Mouse (Mus musculus) stomach, embryonic 15.5 days (tissue): ENCODE data around the gene Dolpp1. TPM values are rescaled to one million over a fixed set of nuclear protein-coding genes. Genes with fewer than 3 reads are reported as not detected.

ENCODE experiments used
- ATAC-seq: fragments of 200-750 bp; cut with Nextera tagmentation; 2 replicates; pipeline ENCODE4 v1.8.0; 2017; ENCODE audit warnings: low read depth, moderate number of reproducible peaks, moderate TSS enrichment; ENCODE audit not compliant: insufficient read depth, low FRiP score
- H3K27ac ChIP-seq: fragments of 300-500 bp; sonication (generic); 2 replicates; pipeline ENCODE4 v1.5.1; 2015; ENCODE audit warnings: mild to moderate bottlenecking, inconsistent platforms
- H3K27me3 ChIP-seq: fragments of 300-500 bp; sonication (generic); replicated peaks from 2 replicates; pipeline ENCODE4 v1.6.1; 2015; ENCODE audit warnings: inconsistent platforms
- H3K36me3 ChIP-seq: fragments of 300-500 bp; sonication (generic); 2 replicates; pipeline ENCODE4 v1.6.1; 2015; ENCODE audit warnings: inconsistent platforms
- H3K4me1 ChIP-seq: fragments of 300-500 bp; sonication (generic); 2 replicates; pipeline ENCODE4 v1.6.1; 2015; ENCODE audit warnings: inconsistent platforms
- H3K4me2 ChIP-seq: fragments of 300-500 bp; sonication (generic); 2 replicates; pipeline ENCODE4 v1.6.1; 2015; ENCODE audit warnings: mild to moderate bottlenecking, inconsistent platforms
- H3K4me3 ChIP-seq: fragments of 300-500 bp; sonication (generic); replicated peaks from 2 replicates; pipeline ENCODE4 v1.5.1; 2015; ENCODE audit warnings: inconsistent platforms
- H3K9ac ChIP-seq: fragments of 300-500 bp; sonication (generic); 2 replicates; pipeline ENCODE4 v1.6.1; 2015; ENCODE audit warnings: inconsistent platforms
- H3K9me3 ChIP-seq: fragments of 300-500 bp; sonication (generic); 2 replicates; pipeline ENCODE4 v1.6.1; 2016; ENCODE audit warnings: inconsistent platforms
- WGBS: fragments of 180-500 bp; shearing (Covaris S2); methylation state at CpG from one replicate; pipeline ENCODE4 v1.1.7; 2015; 5-methylcytosine and 5-hydroxymethylcytosine counted together
- polyA plus RNA-seq: library from polyadenylated mRNA; unstranded; fragments of >200 nt; fragmentation: Nextera tagmentation; extraction: Ambion mirVana; gene quantifications from 2 replicates; pipeline ENCODE4 v1.2.1, GENCODE M21; 2015

Dolpp1 gene
- polyA plus RNA-seq, 1 experiment from 2014 or later: 45.5 TPM

GRCm38 (mm10) chr2:30380564-30381376 lies 11.3 kb upstream of the Dolpp1 start:
- H3K4me1 ChIP-seq: no peaks in the 10 kb centered on the region
- no peak overlapping the region for H3K9ac ChIP-seq
- H3K9me3 ChIP-seq: no peaks in the 10 kb centered on the region
- 87% methylated on average over 10 of the region's 10 CpGs for WGBS
- no peak overlapping the region for H3K27ac ChIP-seq
- no peak for ATAC-seq
- H3K36me3 ChIP-seq: peaks cover 57% of the 10 kb centered on the region
- H3K4me2 ChIP-seq: no peak overlapping the region
- H3K4me3 ChIP-seq: no peak overlapping the region
- no peaks in the 10 kb centered on the region for H3K27me3 ChIP-seq

GRCm38 (mm10) chr2:30381377-30381725 lies 10.7 kb upstream of the Dolpp1 start:
- Histone ChIP-seq H3K27ac (no peak overlapping the region), H3K4me2 (no peak overlapping the region), H3K36me3 (peaks cover 55% of the 10 kb centered on the region), H3K4me1 (no peaks in the 10 kb centered on the region), H3K4me3 (no peak overlapping the region), H3K9me3 (no peaks in the 10 kb centered on the region), H3K27me3 (no peaks in the 10 kb centered on the region), H3K9ac (no peak overlapping the region)
- WGBS: 95% methylated on average over 4 of the region's 4 CpGs
- no peak for ATAC-seq

GRCm38 (mm10) chr2:30384814-30385213 lies 7.2 kb upstream of the Dolpp1 start:
- Histone ChIP-seq H3K4me3 (no peak overlapping the region), H3K27me3 (no peaks in the 10 kb centered on the region), H3K9me3 (no peaks in the 10 kb centered on the region), H3K4me1 (no peaks in the 10 kb centered on the region), H3K4me2 (no peak overlapping the region), H3K36me3 (peaks cover 35% of the 10 kb centered on the region), H3K27ac (no peak overlapping the region), H3K9ac (no peak overlapping the region)
- 73% methylated on average over 5 of the region's 5 CpGs for WGBS
- ATAC-seq: no peak

GRCm38 (mm10) chr2:30385591-30385990 lies 6.5 kb upstream of the Dolpp1 start:
- H3K4me2 ChIP-seq: no peak overlapping the region
- no peaks in the 10 kb centered on the region for H3K4me1 ChIP-seq
- WGBS: 82% methylated on average over 4 of the region's 4 CpGs
- H3K9me3 ChIP-seq: no peaks in the 10 kb centered on the region
- ATAC-seq: no peak
- no peak overlapping the region for H3K9ac ChIP-seq
- no peaks in the 10 kb centered on the region for H3K27me3 ChIP-seq
- H3K27ac ChIP-seq: no peak overlapping the region
- H3K4me3 ChIP-seq: no peak overlapping the region
- H3K36me3 ChIP-seq: peaks cover 32% of the 10 kb centered on the region

- Histone ChIP-seq H3K4me1 (peaks cover 7% of the 10 kb centered on the region; the same call in 1 of the 2 replicates), H3K9ac (no peak overlapping the region), H3K27me3 (no peaks in the 10 kb centered on the region), H3K4me3 (no peak overlapping the region), H3K27ac (no peak overlapping the region), H3K9me3 (no peaks in the 10 kb centered on the region), H3K4me2 (no peak overlapping the region), H3K36me3 (peaks cover 26% of the 10 kb centered on the region)
- ATAC-seq: no peak
- 86% methylated on average over 9 of the region's 9 CpGs for WGBS
These were observed 5.1 kb upstream of the Dolpp1 start for GRCm38 (mm10) chr2:30386913-30387312.

- Histone ChIP-seq H3K9me3 (no peaks in the 10 kb centered on the region), H3K4me2 (no peak overlapping the region), H3K36me3 (peaks cover 17% of the 10 kb centered on the region; the same call in 1 of the 2 replicates), H3K27ac (no peak overlapping the region), H3K9ac (no peak overlapping the region), H3K4me3 (no peak overlapping the region), H3K27me3 (no peaks in the 10 kb centered on the region), H3K4me1 (peaks cover 18% of the 10 kb centered on the region)
- 93% methylated on average over 2 of the region's 2 CpGs for WGBS
- no peak for ATAC-seq
These were observed 3.1 kb upstream of the Dolpp1 start for GRCm38 (mm10) chr2:30389000-30389399.

GRCm38 (mm10) chr2:30392577-30393369 lies 719 bp downstream of the Dolpp1 start:
- H3K4me1 ChIP-seq: peaks cover 19% of the 10 kb centered on the region
- H3K27ac ChIP-seq: peak overlapping the region; percentile 93
- ATAC-seq: peak; percentile 50
- peak overlapping the region; percentile 97 for H3K4me3 ChIP-seq
- WGBS: under 1% methylated on average over 54 of the region's 54 CpGs
- peak overlapping the region; percentile 93 for H3K4me2 ChIP-seq
- H3K9ac ChIP-seq: peak overlapping the region; percentile 92
- peaks cover 17% of the 10 kb centered on the region for H3K36me3 ChIP-seq
- no peaks in the 10 kb centered on the region for H3K27me3 ChIP-seq
- H3K9me3 ChIP-seq: no peaks in the 10 kb centered on the region

- no peaks in the 10 kb centered on the region for H3K9me3 ChIP-seq
- peaks cover 19% of the 10 kb centered on the region for H3K4me1 ChIP-seq
- peak overlapping the region; percentile 92; the same call in 1 of the 2 replicates for H3K9ac ChIP-seq
- ATAC-seq: no peak
- peak overlapping the region; percentile 97 for H3K4me3 ChIP-seq
- 42% methylated on average over 1 of the region's 1 CpGs for WGBS
- H3K27me3 ChIP-seq: no peaks in the 10 kb centered on the region
- peaks cover 20% of the 10 kb centered on the region for H3K36me3 ChIP-seq
- H3K27ac ChIP-seq: peak overlapping the region; percentile 93
- H3K4me2 ChIP-seq: peak overlapping the region; percentile 93
These were observed 1.3 kb downstream of the Dolpp1 start for GRCm38 (mm10) chr2:30393370-30393656.

GRCm38 (mm10) chr2:30395757-30396156 lies 3.7 kb downstream of the Dolpp1 start:
- WGBS: 92% methylated on average over 7 of the region's 7 CpGs
- no peak for ATAC-seq
- no peak overlapping the region for H3K4me3 ChIP-seq
- peaks cover 28% of the 10 kb centered on the region for H3K36me3 ChIP-seq
- H3K27ac ChIP-seq: 0 out of 2 replicates have a peak overlapping the region, but pooled peaks have one; percentile 13
- no peaks in the 10 kb centered on the region for H3K27me3 ChIP-seq
- peaks cover 22% of the 10 kb centered on the region for H3K4me1 ChIP-seq
- H3K9me3 ChIP-seq: no peaks in the 10 kb centered on the region
- no peak overlapping the region for H3K9ac ChIP-seq
- H3K4me2 ChIP-seq: no peak overlapping the region

- Histone ChIP-seq H3K9me3 (no peaks in the 10 kb centered on the region), H3K9ac (no peak overlapping the region), H3K4me3 (no peak overlapping the region), H3K27me3 (no peaks in the 10 kb centered on the region), H3K36me3 (peaks cover 28% of the 10 kb centered on the region), H3K4me1 (peaks cover 21% of the 10 kb centered on the region), H3K27ac (0 out of 2 replicates have a peak overlapping the region, but pooled peaks have one; percentile 13), H3K4me2 (no peak overlapping the region)
- WGBS: 84% methylated on average over 7 of the region's 7 CpGs
- no peak for ATAC-seq
These were observed 4.2 kb downstream of the Dolpp1 start for GRCm38 (mm10) chr2:30396246-30396645.

GRCm38 (mm10) chr2:30397986-30398512 lies 6.0 kb downstream of the Dolpp1 start:
- H3K27ac ChIP-seq: no peak overlapping the region
- no peak for ATAC-seq
- peaks cover 14% of the 10 kb centered on the region for H3K4me1 ChIP-seq
- H3K4me2 ChIP-seq: no peak overlapping the region
- no peak overlapping the region for H3K9ac ChIP-seq
- peaks cover 31% of the 10 kb centered on the region for H3K36me3 ChIP-seq
- H3K4me3 ChIP-seq: no peak overlapping the region
- no peaks in the 10 kb centered on the region for H3K27me3 ChIP-seq
- no peaks in the 10 kb centered on the region for H3K9me3 ChIP-seq
- 89% methylated on average over 10 of the region's 10 CpGs for WGBS
